28 mouse cellular contexts compared by ENCODE assay signal in the genomic region with DNA sequence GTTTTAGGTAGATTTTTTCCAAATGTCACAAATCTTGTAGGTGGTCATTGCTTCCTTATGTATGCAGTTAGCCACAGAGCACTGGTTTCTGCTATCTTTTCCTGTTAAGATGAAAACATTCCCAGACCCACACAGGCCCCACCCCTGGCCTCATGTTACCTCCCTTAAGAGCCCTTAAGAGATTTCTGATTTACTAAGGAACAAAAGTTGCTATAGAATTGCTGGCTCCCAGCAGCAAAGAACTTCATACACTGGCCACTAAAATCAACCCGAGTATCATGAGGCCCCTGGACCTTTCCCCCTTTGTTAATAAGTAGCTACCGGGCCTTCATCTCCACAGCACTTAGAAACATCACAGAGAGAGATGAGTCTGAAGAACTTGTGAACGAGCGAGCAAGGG. TPM values are rescaled to one million over a fixed set of nuclear protein-coding genes. Genes with fewer than 3 reads are reported as not detected.
DNase-seq lines count a peak whose midpoint lies in the region; ATAC-seq and TF ChIP-seq lines count a peak whose summit lies in the region.
"Had no signal": no experiment of that assay in that cellular context is flagged by ENCODE, and none has a peak within 500 bp of the region (broad histone marks: within the 10 kb centered on the region; RNA-seq: fewer than 3 reads in every experiment).

No protein-coding gene starts in this region.

- H3K27ac ChIP-seq in kidney, postnatal 0 days, result no peak overlapping the region
- peak overlapping the region; percentile 4; the same call in 1 of the 2 replicates for H3K27ac ChIP-seq in embryonic facial prominence, embryonic 10.5 days (replicated peaks)
- H3K27ac ChIP-seq in intestine, postnatal 0 days (ENCODE audit: low read depth, low read length), result peak overlapping the region; percentile 35
- H3K27ac ChIP-seq in lung, postnatal 0 days (ENCODE audit: low read length), result no peak overlapping the region
- H3K27ac ChIP-seq in heart, embryonic 10.5 days, result no peak overlapping the region
- H3K27ac ChIP-seq: forebrain, embryonic 10.5 days; hindbrain, embryonic 13.5 days; liver, embryonic 15.5 days; midbrain, embryonic 13.5 days; neural tube, embryonic 12.5 days; stomach, postnatal 0 days had no signal

- H3K36me3 ChIP-seq in kidney, postnatal 0 days (ENCODE audit: insufficient read depth, low read length), result no peaks in the 10 kb centered on the region
- H3K36me3 ChIP-seq in embryonic facial prominence, embryonic 10.5 days (replicated peaks), result no peaks in the 10 kb centered on the region
- H3K36me3 ChIP-seq in intestine, postnatal 0 days (ENCODE audit: control insufficient read depth, insufficient read depth), result no peaks in the 10 kb centered on the region; the same call in 1 of the 2 replicates
- no peaks in the 10 kb centered on the region for H3K36me3 ChIP-seq in lung, postnatal 0 days (ENCODE audit: insufficient read depth, low read length)
- H3K36me3 ChIP-seq in heart, embryonic 10.5 days, result no peaks in the 10 kb centered on the region
- H3K36me3 ChIP-seq: forebrain, embryonic 10.5 days; heart, embryonic 12.5 days; hindbrain, embryonic 13.5 days; liver, embryonic 15.5 days; midbrain, embryonic 13.5 days; neural tube, embryonic 12.5 days had no signal

- no peak for TF ChIP-seq CTCF in kidney, postnatal 0 days (IDR thresholded peaks at IDR 0.05; ENCODE audit: low read depth)
- TF ChIP-seq CTCF in intestine, postnatal 0 days (IDR thresholded peaks at IDR 0.05; ENCODE audit: low read depth), result no peak
- no peak for TF ChIP-seq CTCF in lung, postnatal 0 days (IDR thresholded peaks at IDR 0.05)

- H3K27me3 ChIP-seq in kidney, postnatal 0 days (ENCODE audit: insufficient read depth, low read length), result no peaks in the 10 kb centered on the region
- no peaks in the 10 kb centered on the region; the same call in 1 of the 2 replicates for H3K27me3 ChIP-seq in embryonic facial prominence, embryonic 10.5 days (replicated peaks; ENCODE audit: low read depth, poor library complexity, severe bottlenecking)
- H3K27me3 ChIP-seq in intestine, postnatal 0 days (replicated peaks; ENCODE audit: control insufficient read depth, insufficient read depth, low read length), result no peaks in the 10 kb centered on the region
- H3K27me3 ChIP-seq in lung, postnatal 0 days (replicated peaks; ENCODE audit: insufficient read depth, low read length), result no peaks in the 10 kb centered on the region
- peaks cover 19% of the 10 kb centered on the region for H3K27me3 ChIP-seq in heart, embryonic 10.5 days (ENCODE audit: insufficient read depth, poor library complexity, severe bottlenecking)
- H3K27me3 ChIP-seq: midbrain, embryonic 13.5 days had no signal

- H3K9me3 ChIP-seq in kidney, postnatal 0 days (replicated peaks; ENCODE audit: low read length), result no peaks in the 10 kb centered on the region
- H3K9me3 ChIP-seq in embryonic facial prominence, embryonic 10.5 days, result no peaks in the 10 kb centered on the region
- no peaks in the 10 kb centered on the region for H3K9me3 ChIP-seq in intestine, postnatal 0 days (ENCODE audit: control insufficient read depth)
- H3K9me3 ChIP-seq in lung, postnatal 0 days (ENCODE audit: low read length), result no peaks in the 10 kb centered on the region
- H3K9me3 ChIP-seq in heart, embryonic 10.5 days, result no peaks in the 10 kb centered on the region
- H3K9me3 ChIP-seq: forebrain, embryonic 10.5 days; heart, embryonic 12.5 days; hindbrain, embryonic 13.5 days; liver, embryonic 15.5 days; midbrain, embryonic 13.5 days; neural tube, embryonic 12.5 days had no signal

- peak; percentile 27 for DNase-seq in kidney, postnatal 0 days (ENCODE audit: low spot score)
- DNase-seq in kidney, adult 18-20 months, result no peak
- no peak for DNase-seq in embryonic facial prominence, embryonic 10.5 days (ENCODE audit: low spot score)
- DNase-seq in lung, postnatal 0 days (ENCODE audit: low spot score), result no peak
- DNase-seq in left cerebral cortex, adult 18-20 months (ENCODE audit: low spot score in 2 of 2), result no peak
- DNase-seq in heart, embryonic 10.5 days (ENCODE audit: low spot score), result no peak
- DNase-seq: adrenal gland, postnatal 25 days; cerebellum, adult 8-10 months; gastrocnemius, postnatal 14 days; heart, adult 11 months; heart, postnatal 14 days; liver; right cerebral cortex, postnatal 14 days; thymus, adult 2 months; thymus, postnatal 4 days had no signal

- H3K4me3 ChIP-seq in kidney, postnatal 0 days (replicated peaks; ENCODE audit: low read depth, low read length), result no peak overlapping the region
- no peak overlapping the region for H3K4me3 ChIP-seq in embryonic facial prominence, embryonic 10.5 days
- 0 out of 2 replicates have a peak overlapping the region, but pooled peaks have one; percentile 7 for H3K4me3 ChIP-seq in intestine, postnatal 0 days (ENCODE audit: low read depth, low read length)
- no peak overlapping the region for H3K4me3 ChIP-seq in lung, postnatal 0 days (ENCODE audit: low read depth, low read length)
- H3K4me3 ChIP-seq in heart, embryonic 10.5 days, result no peak overlapping the region
- H3K4me3 ChIP-seq: forebrain, embryonic 10.5 days; heart, embryonic 12.5 days; hindbrain, embryonic 13.5 days; liver, embryonic 15.5 days; midbrain, embryonic 13.5 days; neural tube, embryonic 12.5 days had no signal

- H3K9ac ChIP-seq in kidney, postnatal 0 days (ENCODE audit: low read depth, low read length), result no peak overlapping the region
- H3K9ac ChIP-seq in intestine, postnatal 0 days (ENCODE audit: low read depth, low read length), result no peak overlapping the region
- no peak overlapping the region for H3K9ac ChIP-seq in lung, postnatal 0 days (replicated peaks; ENCODE audit: low read depth)
- H3K9ac ChIP-seq: heart, embryonic 12.5 days; hindbrain, embryonic 13.5 days; liver, embryonic 15.5 days; midbrain, embryonic 13.5 days; neural tube, embryonic 12.5 days had no signal

- no peak for TF ChIP-seq EP300 in lung, postnatal 0 days (IDR thresholded peaks at IDR 0.05)

- H3K4me2 ChIP-seq in kidney, postnatal 0 days (ENCODE audit: low read length), result no peak overlapping the region
- H3K4me2 ChIP-seq in intestine, postnatal 0 days (replicated peaks; ENCODE audit: low read depth), result peak overlapping the region; percentile 50
- no peak overlapping the region for H3K4me2 ChIP-seq in lung, postnatal 0 days (replicated peaks; ENCODE audit: low read depth, low read length)
- H3K4me2 ChIP-seq: heart, embryonic 12.5 days; hindbrain, embryonic 13.5 days; liver, embryonic 15.5 days; midbrain, embryonic 13.5 days; neural tube, embryonic 12.5 days had no signal

- WGBS in kidney, postnatal 0 days, result 44% methylated on average over 4 of the region's 4 CpGs
- WGBS in embryonic facial prominence, embryonic 10.5 days, result 63% methylated on average over 4 of the region's 4 CpGs
- WGBS in intestine, postnatal 0 days, result 34% methylated on average over 4 of the region's 4 CpGs
- WGBS in lung, postnatal 0 days, result 45% methylated on average over 4 of the region's 4 CpGs
- WGBS in heart, embryonic 10.5 days, result 58% methylated on average over 4 of the region's 4 CpGs

- no peaks in the 10 kb centered on the region for H3K4me1 ChIP-seq in kidney, postnatal 0 days (replicated peaks; ENCODE audit: insufficient read depth, low read length)
- H3K4me1 ChIP-seq in embryonic facial prominence, embryonic 10.5 days, result peaks cover 28% of the 10 kb centered on the region
- no peaks in the 10 kb centered on the region for H3K4me1 ChIP-seq in intestine, postnatal 0 days (replicated peaks; ENCODE audit: control insufficient read depth, insufficient read depth, low read length)
- H3K4me1 ChIP-seq in lung, postnatal 0 days (ENCODE audit: insufficient read depth, low read depth, low read length), result no peaks in the 10 kb centered on the region; the same call in 1 of the 2 replicates
- peaks cover 5% of the 10 kb centered on the region; the same call in 1 of the 2 replicates for H3K4me1 ChIP-seq in heart, embryonic 10.5 days
- H3K4me1 ChIP-seq: hindbrain, embryonic 13.5 days; liver, embryonic 15.5 days; midbrain, embryonic 13.5 days; neural tube, embryonic 12.5 days had no signal

- 0 out of 2 replicates have a peak, but pooled peaks have one; percentile 49 for ATAC-seq in kidney, postnatal 0 days (replicated peaks; ENCODE audit: low FRiP score, low read depth)
- ATAC-seq in intestine, postnatal 0 days, result peak; percentile 70
- peak; percentile 27; the same call in 1 of the 2 replicates for ATAC-seq in lung, postnatal 0 days
- ATAC-seq in inflammation-experienced regulatory T-cells, adult 6 months, result no peak
- ATAC-seq: CD4-positive, CD25-positive, alpha-beta regulatory T cell, adult 4 months; forebrain, embryonic 16.5 days; midbrain, embryonic 13.5 days had no signal

RNA-seq across cellular contexts. Expression of a gene that starts 33.2 kb away (rescaled TPM):
- 7.1 and 7.8 TPM in 2 replicates for polyA plus RNA-seq in kidney, postnatal 0 days (2015; fragmentation: Nextera tagmentation; extraction: Ambion mirVana)
- polyA plus RNA-seq in embryonic facial prominence, embryonic 10.5 days (2016; fragmentation: Nextera tagmentation; extraction: Ambion mirVana), result 5.0 and 5.6 TPM in 2 replicates
- 70.7 and 77.8 TPM in 2 replicates for polyA plus RNA-seq in intestine, postnatal 0 days (2015; fragmentation: Nextera tagmentation; extraction: Ambion mirVana)
- 14.5 and 16.4 TPM in 2 replicates for polyA plus RNA-seq in lung, postnatal 0 days (2015; fragmentation: Nextera tagmentation; extraction: Ambion mirVana)
- 1 to 10 TPM in 1 of 2 experiments, under 1 TPM in 1; 0.98 to 1.7 TPM for total RNA-seq in left cerebral cortex, adult 18-20 months (2021)
- not detected for polyA plus RNA-seq in inflammation-experienced regulatory T-cells, adult 6 months (2017; shearing (Covaris generic))
- 3.1 and 4.2 TPM in 2 replicates for polyA plus RNA-seq in heart, embryonic 10.5 days (2016; fragmentation: Nextera tagmentation; extraction: Ambion mirVana)
- total RNA-seq: adrenal gland, postnatal 25 days; common myeloid progenitor, adult 5-6 weeks; megakaryocyte, adult 5-6 weeks had no signal
- polyA plus RNA-seq: CD4-positive, CD25-positive, alpha-beta regulatory T cell, adult 4 months had no signal

RNA-seq across cellular contexts. Expression of a gene that starts 48.1 kb away (rescaled TPM):
- polyA plus RNA-seq in kidney, postnatal 0 days (2015; fragmentation: Nextera tagmentation; extraction: Ambion mirVana), result 37.9 and 38.8 TPM in 2 replicates
- polyA plus RNA-seq in embryonic facial prominence, embryonic 10.5 days (2016; fragmentation: Nextera tagmentation; extraction: Ambion mirVana), result 32.8 and 38.2 TPM in 2 replicates
- polyA plus RNA-seq in intestine, postnatal 0 days (2015; fragmentation: Nextera tagmentation; extraction: Ambion mirVana), result 52.0 and 86.5 TPM in 2 replicates
- polyA plus RNA-seq in lung, postnatal 0 days (2015; fragmentation: Nextera tagmentation; extraction: Ambion mirVana), result 54.7 and 56.1 TPM in 2 replicates
- 10 to 100 TPM; 59.2 to 69.2 TPM for total RNA-seq in left cerebral cortex, adult 18-20 months (2021)
- polyA plus RNA-seq in inflammation-experienced regulatory T-cells, adult 6 months (2017; shearing (Covaris generic)), result 1 to 10 TPM; 1.8 to 3.3 (median 1.9) TPM
- 78.8 and 129 TPM in 2 replicates for polyA plus RNA-seq in heart, embryonic 10.5 days (2016; fragmentation: Nextera tagmentation; extraction: Ambion mirVana)

Comparison
In these comparisons a context has a peak if more than half of its experiments do, and no peak if none do; other contexts are left out.
1. H3K27ac ChIP-seq: peak in embryonic facial prominence, embryonic 10.5 days (single experiment) and intestine, postnatal 0 days (single experiment); none in kidney, postnatal 0 days (single experiment), lung, postnatal 0 days (single experiment) and heart, embryonic 10.5 days (single experiment).